Mouse (Mus musculus) midbrain, embryonic 16.5 days (tissue): Measurements from ENCODE around the gene Fam83f. TPM values are rescaled to one million over a fixed set of nuclear protein-coding genes. Genes with fewer than 3 reads are reported as not detected.
A peak's percentile ranks its signal among the peaks of the same experiment; 100 is the strongest.

ENCODE experiments used
- ATAC-seq: fragments of 200-750 bp; cut with Nextera tagmentation; 2 replicates; pipeline ENCODE4 v1.8.0; 2017; ENCODE audit warnings: moderate TSS enrichment
- H3K27ac ChIP-seq: fragments of 300-500 bp; sonication (generic); 2 replicates; pipeline ENCODE4 v1.5.1; 2014; ENCODE audit warnings: mild to moderate bottlenecking, low read length, mixed read lengths
- H3K27me3 ChIP-seq: fragments of 300-500 bp; sonication (generic); 2 replicates; pipeline ENCODE4 v1.6.1; 2014; ENCODE audit warnings: low read depth, low read length, mixed read lengths; ENCODE audit not compliant: control insufficient read depth, insufficient read depth
- H3K36me3 ChIP-seq: fragments of 300-500 bp; sonication (generic); 2 replicates; pipeline ENCODE4 v1.6.1; 2014; ENCODE audit warnings: mild to moderate bottlenecking, low read length, moderate library complexity, mixed read lengths; ENCODE audit not compliant: control insufficient read depth, insufficient read depth
- H3K4me1 ChIP-seq: fragments of 300-500 bp; sonication (generic); 2 replicates; pipeline ENCODE4 v1.6.1; 2014; ENCODE audit warnings: mild to moderate bottlenecking, low read length, mixed read lengths; ENCODE audit not compliant: control insufficient read depth, insufficient read depth
- H3K4me2 ChIP-seq: fragments of 300-500 bp; sonication (generic); 2 replicates; pipeline ENCODE4 v1.6.1; 2014; ENCODE audit warnings: mild to moderate bottlenecking, low read length, mixed read lengths
- H3K4me3 ChIP-seq: fragments of 300-500 bp; sonication (generic); 2 replicates; pipeline ENCODE4 v1.5.1; 2014; ENCODE audit warnings: low read depth, mild to moderate bottlenecking, low read length, moderate library complexity, mixed read lengths
- H3K9ac ChIP-seq: fragments of 300-500 bp; sonication (generic); 2 replicates; pipeline ENCODE4 v1.6.1; 2014; ENCODE audit warnings: low read depth, low read length, mixed read lengths
- H3K9me3 ChIP-seq: fragments of 300-500 bp; sonication (generic); replicated peaks from 2 replicates; pipeline ENCODE4 v1.6.1; 2014; ENCODE audit warnings: mild to moderate bottlenecking, low read length, mixed read lengths; ENCODE audit not compliant: control insufficient read depth, poor library complexity, severe bottlenecking
- WGBS: fragments of 180-500 bp; shearing (Covaris S2); extraction: QIAGEN DNeasy Blood & Tissue Kit; methylation state at CpG from one replicate; pipeline ENCODE4 v1.1.7; 2014; 5-methylcytosine and 5-hydroxymethylcytosine counted together
- polyA plus RNA-seq: library from polyadenylated mRNA; unstranded; fragments of >200 nt; fragmentation: Nextera tagmentation; extraction: Ambion mirVana; gene quantifications from 2 replicates; pipeline ENCODE4 v1.2.1, GENCODE M21; 2015

Fam83f gene
- polyA plus RNA-seq, 1 experiment from 2014 or later: 0.39 TPM

- peaks cover 17% of the 10 kb centered on the region for H3K4me1 ChIP-seq
- no peaks in the 10 kb centered on the region for H3K9me3 ChIP-seq
- 15% methylated on average over 5 of the region's 5 CpGs for WGBS
- H3K36me3 ChIP-seq: no peaks in the 10 kb centered on the region
- ATAC-seq: no peak
- peak overlapping the region; percentile 48 for H3K4me2 ChIP-seq
- H3K27ac ChIP-seq: peak overlapping the region; percentile 96
- H3K9ac ChIP-seq: no peak overlapping the region
- peak overlapping the region; percentile 80 for H3K4me3 ChIP-seq
- H3K27me3 ChIP-seq: no peaks in the 10 kb centered on the region
Measured at GRCm38 (mm10) chr15:80710257-80710607, 38.6 kb downstream of the Fam83f start.

- WGBS: under 1% methylated on average over 38 of the region's 39 CpGs
Measured at GRCm38 (mm10) chr15:80710608-80711363, 39.1 kb downstream of the Fam83f start, which contains the start of gene Tnrc6b. Gene Tnrc6b (plus strand): TSS chr15:80711313.

GRCm38 (mm10) chr15:80711401-80712151 lies 39.9 kb downstream of the Fam83f start:
- H3K4me3 ChIP-seq: peak overlapping the region; percentile 80
- WGBS: 1% methylated on average over 48 of the region's 106 CpGs
- peaks cover 13% of the 10 kb centered on the region for H3K4me1 ChIP-seq
- no peaks in the 10 kb centered on the region for H3K27me3 ChIP-seq
- peak overlapping the region; percentile 90 for H3K27ac ChIP-seq
- H3K9ac ChIP-seq: peak overlapping the region; percentile 85
- peak; percentile 52 for ATAC-seq
- no peaks in the 10 kb centered on the region for H3K9me3 ChIP-seq
- H3K4me2 ChIP-seq: peak overlapping the region; percentile 83
- no peaks in the 10 kb centered on the region for H3K36me3 ChIP-seq

More at GRCm38 (mm10) chr15:80710608-80711363, 39.1 kb downstream of the Fam83f start, which contains the start of gene Tnrc6b:
- Histone ChIP-seq H3K4me3 (peak within 1 kb of the TSS; percentile 80), H3K9ac (peak within 1 kb of the TSS; percentile 85), H3K9me3 (no peaks in the 10 kb centered on the region), H3K27ac (peak within 1 kb of the TSS; percentile 96), H3K4me1 (peaks cover 17% of the 10 kb centered on the region), H3K36me3 (no peaks in the 10 kb centered on the region), H3K27me3 (no peaks in the 10 kb centered on the region), H3K4me2 (peak within 1 kb of the TSS; percentile 83)
- peak; percentile 98 for ATAC-seq

- Histone ChIP-seq H3K4me3 (no peak overlapping the region), H3K4me2 (no peak overlapping the region), H3K9me3 (no peaks in the 10 kb centered on the region), H3K4me1 (peaks cover 9% of the 10 kb centered on the region), H3K9ac (no peak overlapping the region), H3K27ac (no peak overlapping the region), H3K36me3 (no peaks in the 10 kb centered on the region), H3K27me3 (no peaks in the 10 kb centered on the region)
- ATAC-seq: no peak
- 87% methylated on average over 4 of the region's 4 CpGs for WGBS
Measured at GRCm38 (mm10) chr15:80714299-80714698, 42.7 kb downstream of the Fam83f start.

GRCm38 (mm10) chr15:80716631-80717135 lies 45.0 kb downstream of the Fam83f start:
- 85% methylated on average over 8 of the region's 8 CpGs for WGBS

GRCm38 (mm10) chr15:80717431-80717830 lies 45.8 kb downstream of the Fam83f start:
- H3K9me3 ChIP-seq: no peaks in the 10 kb centered on the region
- peaks cover 4% of the 10 kb centered on the region for H3K4me1 ChIP-seq
- H3K27ac ChIP-seq: no peak overlapping the region
- H3K27me3 ChIP-seq: no peaks in the 10 kb centered on the region
- no peaks in the 10 kb centered on the region for H3K36me3 ChIP-seq
- no peak overlapping the region for H3K4me3 ChIP-seq
- no peak overlapping the region for H3K4me2 ChIP-seq
- no peak overlapping the region for H3K9ac ChIP-seq
- no peak for ATAC-seq
- WGBS: 41% methylated on average over 1 of the region's 1 CpGs

More at GRCm38 (mm10) chr15:80716631-80717135, 45.0 kb downstream of the Fam83f start:
- no peak overlapping the region for H3K9ac ChIP-seq
- no peak for ATAC-seq
- H3K27me3 ChIP-seq: no peaks in the 10 kb centered on the region
- no peak overlapping the region for H3K4me2 ChIP-seq
- H3K27ac ChIP-seq: no peak overlapping the region
- H3K4me1 ChIP-seq: peaks cover 7% of the 10 kb centered on the region
- H3K36me3 ChIP-seq: no peaks in the 10 kb centered on the region
- H3K9me3 ChIP-seq: no peaks in the 10 kb centered on the region
- H3K4me3 ChIP-seq: no peak overlapping the region

GRCm38 (mm10) chr15:80720249-80720648 lies 48.6 kb downstream of the Fam83f start:
- Histone ChIP-seq H3K4me2 (no peak overlapping the region), H3K27ac (no peak overlapping the region), H3K4me3 (no peak overlapping the region), H3K27me3 (no peaks in the 10 kb centered on the region), H3K36me3 (no peaks in the 10 kb centered on the region), H3K9ac (no peak overlapping the region), H3K4me1 (no peaks in the 10 kb centered on the region), H3K9me3 (no peaks in the 10 kb centered on the region)
- WGBS: 90% methylated on average over 5 of the region's 5 CpGs
- no peak for ATAC-seq

GRCm38 (mm10) chr15:80721861-80722260 lies 50.2 kb downstream of the Fam83f start:
- Histone ChIP-seq H3K36me3 (no peaks in the 10 kb centered on the region), H3K27me3 (no peaks in the 10 kb centered on the region), H3K9me3 (no peaks in the 10 kb centered on the region), H3K27ac (no peak overlapping the region), H3K9ac (no peak overlapping the region), H3K4me1 (no peaks in the 10 kb centered on the region), H3K4me2 (no peak overlapping the region), H3K4me3 (no peak overlapping the region)
- 80% methylated on average over 6 of the region's 6 CpGs for WGBS
- ATAC-seq: no peak

- no peak overlapping the region for H3K27ac ChIP-seq
- no peaks in the 10 kb centered on the region for H3K4me1 ChIP-seq
- no peaks in the 10 kb centered on the region for H3K36me3 ChIP-seq
- no peak overlapping the region for H3K9ac ChIP-seq
- H3K4me3 ChIP-seq: no peak overlapping the region
- H3K9me3 ChIP-seq: no peaks in the 10 kb centered on the region
- no peak for ATAC-seq
- WGBS: 47% methylated on average over 3 of the region's 3 CpGs
- no peaks in the 10 kb centered on the region for H3K27me3 ChIP-seq
- no peak overlapping the region for H3K4me2 ChIP-seq
Measured at GRCm38 (mm10) chr15:80722366-80722765, 50.7 kb downstream of the Fam83f start.
